Mouse (Mus musculus) G1E (cell line): ENCODE data around the gene Gm9117. TPM values are rescaled to one million over a fixed set of nuclear protein-coding genes. Genes with fewer than 3 reads are reported as not detected.
"Not testable (repeated sequence)": the region's sequence is repeated elsewhere in the genome, so short reads cannot be mapped to it uniquely, and the experiment has no call there.

Experiments
- ATAC-seq: 2 replicates; pipeline ENCODE4 v1.8.0; 2016; ENCODE audit warnings: mild to moderate bottlenecking; ENCODE audit not compliant: insufficient number of reproducible peaks, poor library complexity, low FRiP score, severe bottlenecking; ENCODE audit errors: extremely low read depth
- DNase-seq: peaks from one replicate; pipeline ENCODE4 v3.0.0; 2012; ENCODE audit warnings: low spot score
- H3K27me3 ChIP-seq: 2 replicates; pipeline ENCODE4 v1.6.1; 2012; ENCODE audit warnings: mild to moderate bottlenecking, low read length, inconsistent platforms; ENCODE audit not compliant: insufficient read depth
- H3K36me3 ChIP-seq: replicated peaks from 2 replicates; pipeline ENCODE3; 2012; ENCODE audit warnings: mild to moderate bottlenecking, inconsistent platforms
- H3K4me1 ChIP-seq: 2 replicates; pipeline ENCODE4 v1.6.1; 2012; ENCODE audit warnings: low read depth, low read length, inconsistent platforms, mixed read lengths; ENCODE audit not compliant: insufficient read depth
- H3K4me3 ChIP-seq: 2 replicates; pipeline ENCODE4 v1.5.1; 2012; ENCODE audit warnings: low read depth, mild to moderate bottlenecking, inconsistent platforms, low read length, moderate library complexity, mixed read lengths
- H3K9me3 ChIP-seq: replicated peaks from 2 replicates; pipeline ENCODE4 v1.6.1; 2012; ENCODE audit warnings: inconsistent platforms
- polyA plus RNA-seq: library from polyadenylated mRNA; stranded (reverse); fragments of >175 nt; gene quantifications from 2 replicates; pipeline ENCODE4 v1.2.3, GENCODE M21; 2012
- total RNA-seq, 2 experiments: library from RNA; stranded (forward) in 1 of 2; stranded (reverse) in 1 of 2; fragments of 200-1000 nt in 1 of 2; fragments of >200 nt in 1 of 2; fragmentation: Nextera tagmentation in 1 of 2; gene quantifications; 2 replicates each; pipeline ENCODE4 v1.2.3; 2014 to 2017

Gm9117 gene
- not detected in 2 replicates for total RNA-seq (2014; fragmentation: Nextera tagmentation)
- 0.16 TPM in 1 of 2 replicates, not detected in the other for total RNA-seq (2017)
- polyA plus RNA-seq, result not detected in 2 replicates

DNA sequence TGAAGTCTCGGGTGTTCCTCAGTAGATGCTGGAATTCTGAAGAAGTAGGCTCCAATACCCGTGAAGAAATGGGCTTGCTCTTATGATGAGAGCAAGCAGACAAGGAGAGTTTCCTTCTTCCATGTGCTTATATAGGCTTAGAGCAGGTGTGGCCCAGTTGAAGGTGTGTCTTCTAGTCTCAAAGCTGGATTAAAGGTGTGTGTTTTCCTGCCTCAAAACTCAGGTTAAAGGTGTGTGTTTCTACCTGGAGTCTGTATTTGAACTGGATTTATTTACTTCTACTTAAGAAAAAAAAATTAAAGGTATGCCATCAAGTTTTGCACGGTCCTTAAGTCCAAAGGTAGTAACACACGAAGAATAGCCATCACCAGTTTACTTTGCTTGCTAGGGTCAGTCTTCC is at the start of gene Gm9117:
TSS of gene Gm9117 (minus strand) at position 101 of the 400 bp plus-strand sequence.
- not testable (repeated sequence) for H3K4me1 ChIP-seq, H3K27me3 ChIP-seq

DNA sequence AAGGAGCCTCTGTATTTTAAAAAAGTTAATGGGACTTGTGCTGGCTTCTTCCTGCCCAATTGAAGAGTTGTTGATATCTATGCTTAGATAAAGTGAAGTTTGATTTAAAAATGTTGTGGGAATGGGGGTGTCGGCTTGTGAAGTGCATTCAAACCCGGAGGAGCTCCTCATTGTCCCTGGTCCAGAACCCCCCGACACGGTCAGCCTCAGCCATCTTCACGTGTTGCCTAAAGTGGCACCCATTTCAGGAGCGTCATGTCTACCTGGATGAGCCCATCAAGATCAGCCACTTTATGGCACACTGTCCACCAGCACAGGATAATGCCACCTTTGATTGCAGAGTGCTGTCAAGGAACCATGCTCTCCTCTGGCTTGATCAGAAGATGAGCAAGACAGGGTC is 25.6 kb upstream of the Gm9117 start:
- H3K4me3 ChIP-seq, H3K9me3 ChIP-seq, H3K36me3 ChIP-seq, H3K27me3 ChIP-seq, DNase-seq, ATAC-seq, H3K4me1 ChIP-seq: not testable (repeated sequence)

More for the DNA sequence above, at the start of gene Gm9117:
- ATAC-seq, H3K4me3 ChIP-seq, DNase-seq, H3K36me3 ChIP-seq, H3K9me3 ChIP-seq: not testable (repeated sequence)

DNA sequence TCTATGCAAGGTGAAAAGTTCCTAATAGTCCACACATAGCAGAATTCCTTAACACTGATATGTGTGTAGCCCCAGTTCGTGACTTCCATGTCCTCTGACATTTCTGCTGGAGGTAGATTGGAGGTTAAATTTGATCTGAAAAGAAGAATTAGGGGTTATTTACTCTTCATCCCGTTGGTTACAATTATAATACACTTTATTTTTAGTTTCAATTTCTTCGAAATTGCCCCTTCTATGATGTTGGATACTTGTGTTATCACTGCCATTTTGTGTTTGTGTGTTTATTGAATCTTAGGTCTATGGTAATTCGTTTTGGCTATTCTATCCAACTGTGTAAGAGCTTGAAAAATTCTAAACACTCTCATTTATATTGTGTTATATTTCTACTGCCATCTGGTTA is 17.9 kb upstream of the Gm9117 start, which contains the start of gene Tdpoz5:
TSS of gene Tdpoz5 (minus strand) at position 101 of the 400 bp plus-strand sequence.
- H3K4me1 ChIP-seq, H3K36me3 ChIP-seq, H3K27me3 ChIP-seq, ATAC-seq, H3K9me3 ChIP-seq, DNase-seq, H3K4me3 ChIP-seq: not testable (repeated sequence)

DNA sequence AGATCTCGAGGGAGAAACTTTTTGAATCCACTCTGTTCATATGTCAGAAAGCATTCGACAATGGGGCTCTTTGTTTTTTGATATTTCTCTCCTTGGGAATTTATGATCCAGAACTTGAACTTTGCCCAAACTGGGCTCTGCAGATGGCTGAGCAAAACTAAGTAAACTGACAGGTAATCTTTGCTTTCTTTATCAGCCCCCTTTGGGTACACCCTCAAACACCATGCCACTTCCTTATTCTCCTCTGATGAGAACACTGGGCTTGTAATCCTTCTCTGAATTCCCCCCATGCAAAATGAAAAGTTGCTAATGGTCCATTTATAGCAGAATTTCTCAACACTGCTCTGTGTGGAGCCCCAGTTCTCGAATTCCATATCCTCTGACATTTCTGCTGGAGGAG is 5.0 kb downstream of the Gm9117 start:
- not testable (repeated sequence) for H3K9me3 ChIP-seq, H3K4me3 ChIP-seq, ATAC-seq, H3K27me3 ChIP-seq, H3K4me1 ChIP-seq, H3K36me3 ChIP-seq, DNase-seq

Other genes starting within 250 kb of the Gm9117 start
- not detected in 2 replicates for gene Gm5773, start 170.5 kb downstream of the Gm9117 start, total RNA-seq (2014; fragmentation: Nextera tagmentation)
- not detected in 2 replicates for gene Gm5773, start 170.5 kb downstream of the Gm9117 start, total RNA-seq (2017)
- not detected in 2 replicates for gene Gm5773, start 170.5 kb downstream of the Gm9117 start, polyA plus RNA-seq
- gene Tdpoz4, start 147.1 kb downstream of the Gm9117 start, total RNA-seq (2014; fragmentation: Nextera tagmentation), result not detected in 2 replicates
- gene Tdpoz4, start 147.1 kb downstream of the Gm9117 start, total RNA-seq (2017), result 0.27 TPM in 1 of 2 replicates, not detected in the other
- not detected in 2 replicates for gene Tdpoz4, start 147.1 kb downstream of the Gm9117 start, polyA plus RNA-seq
- not detected in 2 replicates for gene Tdpoz3, start 117.5 kb downstream of the Gm9117 start, total RNA-seq (2014; fragmentation: Nextera tagmentation)
- gene Tdpoz3, start 117.5 kb downstream of the Gm9117 start, total RNA-seq (2017), result 0.22 TPM in 1 of 2 replicates, not detected in the other
- not detected in 2 replicates for gene Tdpoz3, start 117.5 kb downstream of the Gm9117 start, polyA plus RNA-seq
- gene Tdpoz5, start 17.8 kb upstream of the Gm9117 start, total RNA-seq (2014; fragmentation: Nextera tagmentation), result not detected in 2 replicates
- not detected in 2 replicates for gene Tdpoz5, start 17.8 kb upstream of the Gm9117 start, total RNA-seq (2017)
- gene Tdpoz5, start 17.8 kb upstream of the Gm9117 start, polyA plus RNA-seq, result not detected in 2 replicates
- not detected in 2 replicates for gene Gm9125, start 111.3 kb upstream of the Gm9117 start, total RNA-seq (2014; fragmentation: Nextera tagmentation)
- 0.17 and 0.27 TPM in 2 replicates for gene Gm9125, start 111.3 kb upstream of the Gm9117 start, total RNA-seq (2017)
- not detected in 2 replicates for gene Gm9125, start 111.3 kb upstream of the Gm9117 start, polyA plus RNA-seq
- gene Gm10697, start 129.1 kb upstream of the Gm9117 start, total RNA-seq (2014; fragmentation: Nextera tagmentation), result not detected in 2 replicates
- not detected in 2 replicates for gene Gm10697, start 129.1 kb upstream of the Gm9117 start, total RNA-seq (2017)
- not detected in 2 replicates for gene Gm10697, start 129.1 kb upstream of the Gm9117 start, polyA plus RNA-seq
- not detected in 2 replicates for gene Gm10696, start 234.7 kb upstream of the Gm9117 start, total RNA-seq (2014; fragmentation: Nextera tagmentation)
- gene Gm10696, start 234.7 kb upstream of the Gm9117 start, total RNA-seq (2017), result not detected in 2 replicates
- not detected in 2 replicates for gene Gm10696, start 234.7 kb upstream of the Gm9117 start, polyA plus RNA-seq